Mouse (Mus musculus) forebrain, postnatal 0 days (tissue): ENCODE data around the gene Ulk4. TPM values are rescaled to one million over a fixed set of nuclear protein-coding genes. Genes with fewer than 3 reads are reported as not detected.
A peak's percentile ranks its signal among the peaks of the same experiment; 100 is the strongest.
"Not testable (repeated sequence)": the region's sequence is repeated elsewhere in the genome, so short reads cannot be mapped to it uniquely, and the experiment has no call there.

Experiments
- ATAC-seq: fragments of 200-750 bp; cut with Nextera tagmentation; 2 replicates; pipeline ENCODE4 v1.8.0; 2017; ENCODE audit warnings: mild to moderate bottlenecking, moderate library complexity
- DNase-seq: peaks from one replicate; pipeline ENCODE4 v3.0.0-alpha.2; 2015
- H3K27ac ChIP-seq: fragments of 300-500 bp; sonication (generic); 2 replicates; pipeline ENCODE4 v1.5.1; 2014; ENCODE audit warnings: low read depth, mild to moderate bottlenecking, antibody characterized with exemption, low read length, moderate library complexity, mixed read lengths
- H3K27me3 ChIP-seq: fragments of 300-500 bp; sonication (generic); 2 replicates; pipeline ENCODE4 v1.6.1; 2014; ENCODE audit warnings: mild to moderate bottlenecking, low read length, mixed read lengths; ENCODE audit not compliant: insufficient read depth
- H3K36me3 ChIP-seq: fragments of 300-500 bp; sonication (generic); 2 replicates; pipeline ENCODE4 v1.6.1; 2014; ENCODE audit warnings: mild to moderate bottlenecking, moderate library complexity; ENCODE audit not compliant: insufficient read depth
- H3K4me1 ChIP-seq: fragments of 300-500 bp; sonication (generic); 2 replicates; pipeline ENCODE4 v1.6.1; 2014; ENCODE audit warnings: antibody characterized with exemption; ENCODE audit not compliant: insufficient read depth
- H3K4me2 ChIP-seq: fragments of 300-500 bp; sonication (generic); 2 replicates; pipeline ENCODE4 v1.6.1; 2014; ENCODE audit warnings: low read depth, mild to moderate bottlenecking, moderate library complexity
- H3K4me3 ChIP-seq: fragments of 300-500 bp; sonication (generic); 2 replicates; pipeline ENCODE4 v1.5.1; 2014; ENCODE audit warnings: low read depth, low read length, mixed read lengths
- H3K9ac ChIP-seq: fragments of 300-500 bp; sonication (generic); 2 replicates; pipeline ENCODE4 v1.6.1; 2014; ENCODE audit warnings: mild to moderate bottlenecking
- H3K9me3 ChIP-seq: fragments of 300-500 bp; sonication (generic); 2 replicates; pipeline ENCODE4 v1.6.1; 2016; ENCODE audit warnings: low read length
- CTCF ChIP-seq: sonication (generic); IDR thresholded peaks from 2 replicates; pipeline ENCODE4 v1.5.1; 2016; ENCODE audit warnings: antibody characterized with exemption, control low read depth, low read depth
- WGBS: fragments of 180-500 bp; shearing (Covaris S2); extraction: QIAGEN DNeasy Blood & Tissue Kit; methylation state at CpG from one replicate; pipeline ENCODE4 v1.1.7; 2014; 5-methylcytosine and 5-hydroxymethylcytosine counted together
- polyA plus RNA-seq: library from polyadenylated mRNA; unstranded; fragments of >200 nt; fragmentation: Nextera tagmentation; extraction: Ambion mirVana; gene quantifications from 2 replicates; pipeline ENCODE4 v1.2.1, GENCODE M21; 2015
- total RNA-seq: library from RNA; depleted of rRNA; stranded (reverse); fragments of >200 nt; gene quantifications from 2 replicates; pipeline ENCODE4 v1.2.3, GENCODE M21; 2014

The Ulk4 gene
- total and polyA plus RNA-seq, 2 experiments from 2014 or later: 13.3 to 105 TPM

- Histone ChIP-seq H3K27ac (no peak overlapping the region), H3K9me3 (no peaks in the 10 kb centered on the region), H3K27me3 (no peaks in the 10 kb centered on the region), H3K4me2 (no peak overlapping the region), H3K4me1 (no peaks in the 10 kb centered on the region), H3K4me3 (no peak overlapping the region), H3K9ac (no peak overlapping the region), H3K36me3 (no peaks in the 10 kb centered on the region)
- ATAC-seq (no peak), DNase-seq (no peak)
- no peak for TF ChIP-seq CTCF
- WGBS: 82% methylated on average over 19 of the region's 20 CpGs
These were observed 60.3 kb downstream of the Ulk4 start for GRCm38 (mm10) chr9:121216536-121217320.

- H3K27me3 ChIP-seq: no peaks in the 10 kb centered on the region
- no peaks in the 10 kb centered on the region for H3K4me1 ChIP-seq
- DNase-seq: peak; percentile 77
- peak; percentile 68 for ATAC-seq
- no peaks in the 10 kb centered on the region; the same call in 1 of the 2 replicates for H3K36me3 ChIP-seq
- no peak overlapping the region for H3K9ac ChIP-seq
- no peaks in the 10 kb centered on the region for H3K9me3 ChIP-seq
- 17% methylated on average over 3 of the region's 3 CpGs for WGBS
- no peak overlapping the region for H3K27ac ChIP-seq
- H3K4me3 ChIP-seq: no peak overlapping the region
- H3K4me2 ChIP-seq: no peak overlapping the region
- peak; percentile 91 for TF ChIP-seq CTCF
These were observed 61.5 kb downstream of the Ulk4 start for GRCm38 (mm10) chr9:121215349-121216000.

GRCm38 (mm10) chr9:121212322-121212721 lies 64.7 kb downstream of the Ulk4 start:
- DNase-seq (no peak), ATAC-seq (no peak)
- Histone ChIP-seq H3K4me1 (no peaks in the 10 kb centered on the region), H3K27me3 (no peaks in the 10 kb centered on the region), H3K9ac (no peak overlapping the region), H3K27ac (no peak overlapping the region), H3K9me3 (peaks cover 7% of the 10 kb centered on the region; the same call in 1 of the 2 replicates), H3K4me3 (no peak overlapping the region), H3K36me3 (peaks cover 9% of the 10 kb centered on the region), H3K4me2 (no peak overlapping the region)
- TF ChIP-seq CTCF: no peak
- WGBS: 77% methylated on average over 3 of the region's 3 CpGs

GRCm38 (mm10) chr9:121205046-121205445 lies 72.0 kb downstream of the Ulk4 start:
- Histone ChIP-seq H3K9me3 (peaks cover 7% of the 10 kb centered on the region; the same call in 1 of the 2 replicates), H3K36me3 (peaks cover 11% of the 10 kb centered on the region), H3K4me2 (no peak overlapping the region), H3K4me3 (no peak overlapping the region), H3K4me1 (no peaks in the 10 kb centered on the region), H3K27ac (no peak overlapping the region), H3K27me3 (no peaks in the 10 kb centered on the region), H3K9ac (no peak overlapping the region)
- ATAC-seq (no peak), DNase-seq (no peak)
- TF ChIP-seq CTCF: no peak
- WGBS: 83% methylated on average over 7 of the region's 7 CpGs

GRCm38 (mm10) chr9:121204149-121204800 lies 72.7 kb downstream of the Ulk4 start:
- Histone ChIP-seq H3K4me2 (no peak overlapping the region), H3K27ac (no peak overlapping the region), H3K4me1 (no peaks in the 10 kb centered on the region), H3K36me3 (peaks cover 11% of the 10 kb centered on the region), H3K9me3 (peaks cover 4% of the 10 kb centered on the region; the same call in 1 of the 2 replicates), H3K4me3 (no peak overlapping the region), H3K9ac (no peak overlapping the region), H3K27me3 (no peaks in the 10 kb centered on the region)
- no peak for DNase-seq
- no peak for TF ChIP-seq CTCF
- 66% methylated on average over 14 of the region's 14 CpGs for WGBS
- ATAC-seq: no peak

DNA sequence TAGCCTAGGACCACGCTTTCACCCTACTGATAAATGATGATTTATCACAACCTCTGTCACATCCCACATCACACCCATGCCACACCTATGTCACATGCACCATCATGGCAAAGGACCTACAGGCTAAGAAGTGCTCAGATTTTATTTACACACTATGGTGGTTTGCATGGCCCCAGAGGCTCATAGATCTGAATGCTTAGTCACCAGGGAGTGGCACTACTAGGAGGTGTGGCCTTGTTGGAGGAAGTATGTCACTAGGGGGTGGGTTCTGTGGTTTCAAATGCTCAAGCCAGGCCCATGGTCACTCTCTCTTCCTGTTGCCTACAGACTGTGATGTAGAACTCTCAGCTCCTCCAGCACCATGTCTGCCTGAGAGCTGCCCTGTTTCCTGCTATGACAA lies 73.3 kb downstream of the Ulk4 start:
- ATAC-seq (no peak), DNase-seq (no peak)
- H3K27me3 ChIP-seq: no peaks in the 10 kb centered on the region
- 96% methylated on average over 1 of the region's 1 CpGs for WGBS
- H3K4me2 ChIP-seq: no peak overlapping the region
- H3K4me1 ChIP-seq: no peaks in the 10 kb centered on the region
- peaks cover 11% of the 10 kb centered on the region for H3K36me3 ChIP-seq
- no peak overlapping the region for H3K9ac ChIP-seq
- no peak overlapping the region for H3K4me3 ChIP-seq
- H3K9me3 ChIP-seq: peaks cover 1% of the 10 kb centered on the region; the same call in 1 of the 2 replicates
- no peak for TF ChIP-seq CTCF
- H3K27ac ChIP-seq: no peak overlapping the region

GRCm38 (mm10) chr9:121199146-121199685 lies 77.8 kb downstream of the Ulk4 start:
- not testable (repeated sequence) for H3K36me3 ChIP-seq, H3K9ac ChIP-seq, H3K9me3 ChIP-seq, H3K27me3 ChIP-seq, H3K4me2 ChIP-seq, H3K4me3 ChIP-seq, ATAC-seq, H3K4me1 ChIP-seq, H3K27ac ChIP-seq, DNase-seq
- 91% methylated on average over 5 of the region's 5 CpGs for WGBS
